Mouse (Mus musculus): ENCODE measurements at regions not wholly inside any gene's neighbourhood (a gene's known extent, or its start where the extent isn't known, plus 50 kb on each side); places are given as distances from the start of the nearest gene placed in this dataset.
"Not testable (repeated sequence)": the region's sequence is repeated elsewhere in the genome, so short reads cannot be mapped to it uniquely, and the experiment has no call there.

DNA sequence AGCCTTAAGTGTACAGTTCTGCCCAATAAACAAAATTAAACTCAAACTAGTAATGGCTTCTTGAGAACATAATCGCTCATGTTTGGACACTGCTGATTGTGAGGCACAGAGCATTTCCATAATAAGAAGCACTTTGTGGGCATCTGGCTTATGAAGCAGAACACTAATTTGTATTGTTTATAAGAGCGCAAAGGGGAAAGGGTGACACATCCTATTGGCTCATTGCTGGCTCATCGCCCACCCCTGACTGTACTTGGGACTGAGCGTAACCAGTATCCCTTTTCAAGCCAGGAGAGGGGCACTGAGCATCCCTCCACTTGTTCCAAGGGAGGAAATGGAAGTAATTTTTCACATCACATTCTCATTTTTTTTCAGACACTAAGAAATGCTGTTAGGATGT lies 288.0 kb downstream of the Sfmbt2 start:
- DNase-seq (ENCODE audit: low spot score) = no peak

GRCm38 (mm10) chr2:10667915-10668314 lies 297.6 kb downstream of the Sfmbt2 start:
- not testable (repeated sequence) for DNase-seq (ENCODE audit: low spot score)

DNA sequence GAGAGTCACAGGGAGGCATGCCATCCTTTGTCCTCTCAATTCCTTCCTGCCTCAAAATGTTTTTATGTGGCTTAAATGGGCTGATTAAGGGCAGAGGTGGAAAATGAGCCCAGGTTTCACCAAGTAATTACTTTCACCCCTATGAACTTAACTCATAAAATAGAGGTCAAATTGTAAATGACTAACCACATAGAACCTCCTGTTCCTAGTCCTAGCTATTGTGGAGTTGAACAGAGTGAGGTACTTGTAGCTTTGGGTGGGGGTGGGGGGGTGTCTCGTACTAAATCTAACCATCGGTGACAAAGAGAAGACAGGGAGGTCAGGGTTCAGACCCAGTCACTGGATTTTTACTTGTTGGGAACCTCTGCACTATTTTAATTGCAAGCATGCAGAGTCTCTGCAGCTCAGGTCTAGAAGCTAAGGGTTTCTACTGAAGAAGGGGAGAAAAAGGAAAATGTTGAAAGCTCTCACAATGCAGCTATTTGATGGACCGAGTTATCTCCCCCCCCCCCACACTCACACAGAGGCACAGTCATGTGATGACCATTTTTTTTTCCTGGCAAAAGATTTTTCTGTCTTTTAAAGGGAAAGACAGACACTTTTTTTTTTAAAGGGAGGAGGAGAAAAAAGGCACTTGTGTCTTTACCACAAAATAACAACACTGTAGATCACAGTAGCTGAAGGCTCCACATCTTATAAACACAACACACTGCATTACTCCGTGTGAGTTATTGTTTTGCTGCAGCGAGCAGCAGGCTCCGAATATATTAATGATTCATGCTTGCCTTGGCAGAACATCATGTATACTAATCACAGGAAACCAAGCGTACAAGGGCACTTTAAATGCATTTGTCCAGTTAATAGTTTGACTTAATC lies 300.4 kb downstream of the Sfmbt2 start:
- no peak for DNase-seq (ENCODE audit: low spot score)

DNA sequence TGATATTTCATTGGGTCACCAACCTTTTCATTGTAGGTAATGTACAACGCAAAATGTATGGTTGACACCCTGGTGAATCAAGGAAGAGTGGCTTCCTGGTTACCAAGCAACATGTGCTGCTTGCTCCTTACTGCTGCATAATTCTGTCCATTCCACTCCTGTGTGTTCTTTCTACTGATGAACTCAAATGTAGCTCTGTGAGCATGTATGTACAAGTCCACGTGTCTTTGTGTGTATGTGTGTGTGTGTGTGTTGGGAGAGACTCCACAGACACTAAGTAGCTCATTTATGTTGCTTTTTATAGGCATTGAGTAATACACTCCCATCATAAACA lies 301.0 kb downstream of the Sfmbt2 start:
- no peak for DNase-seq (ENCODE audit: low spot score)

GRCm38 (mm10) chr2:10672196-10672595 lies 301.9 kb downstream of the Sfmbt2 start:
- DNase-seq (ENCODE audit: low spot score) = no peak

DNA sequence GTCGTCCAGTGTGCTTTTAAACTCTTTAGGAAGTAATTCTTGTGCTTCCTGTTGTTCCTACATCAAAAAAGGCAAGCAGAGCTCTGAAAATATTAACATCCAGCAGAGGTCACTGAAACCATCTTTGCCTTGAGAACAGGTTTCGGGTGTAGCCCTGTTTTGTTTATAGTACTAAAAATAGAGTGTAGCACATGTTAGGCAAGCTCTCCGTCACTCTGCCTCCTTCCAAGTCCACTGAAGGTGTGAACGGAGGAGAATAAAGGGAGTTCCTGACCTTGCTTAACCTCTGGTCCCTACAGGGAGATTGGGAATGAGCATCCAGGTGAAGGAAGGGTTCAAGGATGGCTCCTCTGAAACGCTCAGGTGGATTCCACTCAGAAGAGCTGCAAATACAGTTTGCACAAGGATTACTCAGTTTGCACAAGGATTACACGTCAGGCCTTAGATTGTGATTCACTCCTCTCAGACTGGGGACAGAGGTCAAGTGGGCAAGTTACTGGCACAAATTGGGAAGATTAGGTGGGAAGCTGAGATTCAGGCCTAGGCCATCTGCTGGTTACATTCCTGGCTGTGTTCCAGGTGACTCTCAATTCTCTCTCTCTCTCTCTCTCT lies 304.5 kb downstream of the Sfmbt2 start:
- DNase-seq (ENCODE audit: low spot score) = no peak

- no peak for DNase-seq (ENCODE audit: low spot score)
Measured at GRCm38 (mm10) chr2:10701459-10701858, 331.1 kb downstream of the Sfmbt2 start.

DNA sequence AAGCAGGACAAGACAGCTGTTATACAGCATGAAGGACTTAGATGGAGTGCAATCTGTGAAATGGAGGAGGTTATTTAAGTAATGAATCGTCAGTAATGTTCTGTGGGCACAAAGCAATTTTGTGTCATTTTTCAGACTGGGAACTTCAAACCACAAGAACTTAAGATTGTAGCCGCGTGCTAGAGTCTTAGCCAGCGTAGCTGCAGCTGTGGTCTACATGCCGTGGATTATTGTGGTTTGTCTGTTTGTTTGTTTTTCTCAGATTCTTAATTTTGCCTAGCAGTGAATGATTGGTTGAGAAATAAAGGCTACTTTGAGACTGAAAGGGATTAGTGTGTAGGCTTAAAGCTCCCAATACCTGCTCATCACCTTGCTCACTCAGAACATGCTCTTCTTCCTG lies 348.1 kb downstream of the Sfmbt2 start:
- DNase-seq (ENCODE audit: low spot score) = no peak

DNA sequence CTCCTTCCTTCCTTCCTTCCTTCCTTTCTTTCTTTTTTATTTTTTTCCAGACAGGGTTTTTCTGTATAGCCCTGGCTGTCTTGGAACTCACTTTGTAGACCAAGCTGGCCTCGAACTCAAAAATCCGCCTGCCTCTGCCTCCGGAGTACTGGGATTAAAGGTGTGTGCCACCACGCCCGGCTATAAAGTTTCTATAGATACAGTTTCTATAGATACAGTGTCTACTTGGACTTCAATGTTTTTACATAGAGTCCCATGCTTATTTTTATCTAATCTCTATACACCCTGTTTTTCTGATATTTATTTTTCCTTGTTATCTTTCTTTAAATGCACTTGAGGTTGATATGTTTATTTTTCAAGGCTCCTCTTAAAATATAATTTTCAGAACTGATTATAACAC lies 364.0 kb downstream of the Sfmbt2 start:
- not testable (repeated sequence) for DNase-seq (ENCODE audit: low spot score)

DNA sequence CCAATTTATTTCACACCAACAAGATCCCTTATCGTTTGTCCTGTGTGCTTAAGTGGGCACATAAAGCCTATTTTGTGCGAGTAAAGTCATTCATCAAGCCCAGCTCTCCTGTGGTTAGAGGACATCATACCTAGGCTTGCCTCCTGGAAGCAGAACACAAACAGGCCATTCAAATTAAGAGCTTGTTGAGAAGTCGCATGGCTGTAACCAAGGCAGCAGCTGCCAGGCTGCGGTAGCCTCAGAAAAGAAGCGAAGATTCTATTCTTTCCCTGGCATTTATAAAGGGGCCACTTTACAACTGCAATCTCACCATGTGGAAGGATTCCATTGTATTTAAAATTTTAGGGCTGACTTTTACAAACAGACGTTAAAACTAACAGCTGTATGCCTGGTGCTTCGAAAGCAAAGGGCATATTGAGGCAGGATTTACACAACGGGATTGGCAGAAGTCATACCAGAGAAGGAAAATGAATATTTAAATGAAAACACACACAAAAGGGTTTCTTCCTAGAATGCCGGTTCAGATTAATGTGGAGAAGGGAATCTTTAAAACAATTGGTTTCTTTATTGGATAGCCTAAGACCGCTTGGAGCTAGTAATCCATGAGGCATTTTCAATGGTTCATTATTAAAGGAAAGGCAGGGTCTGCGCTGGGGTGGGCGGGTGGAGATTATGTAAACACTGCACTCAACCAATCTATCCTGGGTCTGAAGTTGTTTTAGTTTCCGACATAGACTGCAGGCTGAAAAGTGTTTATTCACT lies 366.6 kb downstream of the Sfmbt2 start:
- DNase-seq (ENCODE audit: low spot score) = no peak

- DNase-seq (ENCODE audit: low spot score) = no peak
Measured at GRCm38 (mm10) chr2:10737458-10737775, 367.1 kb downstream of the Sfmbt2 start.

GRCm38 (mm10) chr2:10745127-10745526 lies 374.8 kb downstream of the Sfmbt2 start:
- no peak for DNase-seq (ENCODE audit: low spot score)

DNA sequence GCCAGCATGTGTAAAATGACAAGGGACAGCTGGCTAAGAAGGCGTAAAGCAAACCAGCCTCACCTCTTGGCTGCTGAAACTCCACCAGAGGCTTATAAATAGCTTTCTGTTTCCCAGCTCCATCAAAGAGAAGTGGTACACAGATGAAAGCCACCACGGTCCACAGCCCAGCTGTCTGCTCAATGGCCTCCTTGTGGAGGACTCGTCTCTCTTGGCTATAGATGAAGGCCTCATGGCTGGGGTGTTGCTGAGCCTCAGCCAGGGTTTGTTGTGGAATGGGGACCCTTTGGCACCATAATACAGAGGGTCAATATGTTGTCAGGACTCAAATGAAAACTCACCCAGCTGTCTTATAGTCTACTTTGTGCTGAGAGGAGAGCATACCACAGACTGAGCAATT lies 385.1 kb downstream of the Sfmbt2 start:
- DNase-seq (ENCODE audit: low spot score) = no peak

DNA sequence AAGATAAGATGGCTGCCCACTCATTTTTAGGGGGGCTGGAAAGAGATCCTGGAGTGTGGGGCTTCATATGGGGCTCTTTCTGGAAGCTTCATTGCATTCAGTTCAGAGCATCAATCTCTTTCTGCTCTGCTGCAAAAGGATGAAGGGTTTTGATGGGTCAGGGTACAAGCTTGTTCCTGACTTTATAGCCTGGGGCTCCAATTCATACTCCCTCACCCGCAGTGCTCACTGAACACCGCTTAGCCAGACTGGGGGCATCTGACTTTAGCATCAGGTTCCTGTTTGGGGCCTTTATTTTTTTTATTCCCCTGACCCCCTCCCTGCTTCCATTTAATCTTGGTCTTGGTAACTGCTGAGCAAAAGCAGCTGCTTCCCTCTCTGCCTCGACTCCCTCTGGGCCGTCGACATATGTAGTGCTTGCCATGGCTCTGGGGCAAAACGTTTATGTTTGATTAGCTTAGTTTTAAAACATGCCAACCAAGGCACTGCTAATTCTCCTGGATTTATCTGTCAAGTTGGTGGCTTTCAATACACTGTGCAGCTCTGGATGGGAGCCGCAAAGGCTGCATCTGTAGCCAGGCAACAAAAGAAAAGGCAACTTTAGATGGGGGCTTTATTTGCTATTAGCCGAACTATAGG lies 387.0 kb downstream of the Sfmbt2 start:
- DNase-seq (ENCODE audit: low spot score) = no peak

- no peak for DNase-seq (ENCODE audit: low spot score)
Measured at GRCm38 (mm10) chr2:10757886-10758285, 387.6 kb downstream of the Sfmbt2 start.

- DNase-seq (ENCODE audit: low spot score) = no peak
Measured at GRCm38 (mm10) chr2:10762236-10762635, 391.9 kb downstream of the Sfmbt2 start.

DNA sequence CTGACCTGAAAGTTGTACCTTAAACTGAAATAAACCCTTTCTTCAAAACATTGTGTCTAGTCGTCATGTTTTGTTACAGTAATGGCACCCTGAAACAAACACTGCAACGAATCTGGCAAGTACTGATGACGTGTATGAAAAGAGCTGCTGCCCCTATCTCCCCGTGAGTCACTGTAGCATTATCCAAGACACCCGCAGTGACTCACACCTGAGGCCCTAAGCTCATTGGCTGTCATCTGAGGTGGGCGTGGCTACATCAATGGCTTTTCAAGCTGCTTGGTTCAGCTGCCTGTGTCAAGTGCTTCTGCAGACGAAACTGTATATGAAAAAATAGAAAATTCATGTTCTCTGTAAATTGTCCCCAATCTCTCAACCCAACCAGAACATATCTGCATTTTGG lies 388.8 kb upstream of the Prkcq start:
- DNase-seq (ENCODE audit: low spot score) = no peak

- DNase-seq (ENCODE audit: low spot score) = no peak
Measured at GRCm38 (mm10) chr2:10783594-10783993, 388.3 kb upstream of the Prkcq start.

DNA sequence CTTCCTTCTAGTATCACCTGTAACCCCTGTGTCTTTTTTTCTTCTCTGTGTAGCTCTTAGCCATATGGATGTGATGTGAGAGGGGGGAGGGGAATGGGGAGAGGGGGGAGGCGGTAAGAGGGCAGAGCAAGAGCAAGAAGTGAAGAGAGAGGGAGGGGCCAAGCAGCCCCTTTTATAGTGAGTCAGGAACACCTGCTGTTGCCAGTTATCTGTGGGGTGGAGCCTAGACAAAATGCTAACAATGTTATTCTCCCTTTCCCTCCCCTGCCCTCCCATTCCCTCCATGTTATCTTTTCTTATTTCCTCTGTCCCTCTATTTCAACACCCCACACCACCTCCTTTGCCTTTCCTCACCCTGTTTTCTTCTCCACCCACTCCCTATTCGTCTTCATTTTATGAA lies 387.6 kb upstream of the Prkcq start:
- no peak for DNase-seq (ENCODE audit: low spot score)

DNA sequence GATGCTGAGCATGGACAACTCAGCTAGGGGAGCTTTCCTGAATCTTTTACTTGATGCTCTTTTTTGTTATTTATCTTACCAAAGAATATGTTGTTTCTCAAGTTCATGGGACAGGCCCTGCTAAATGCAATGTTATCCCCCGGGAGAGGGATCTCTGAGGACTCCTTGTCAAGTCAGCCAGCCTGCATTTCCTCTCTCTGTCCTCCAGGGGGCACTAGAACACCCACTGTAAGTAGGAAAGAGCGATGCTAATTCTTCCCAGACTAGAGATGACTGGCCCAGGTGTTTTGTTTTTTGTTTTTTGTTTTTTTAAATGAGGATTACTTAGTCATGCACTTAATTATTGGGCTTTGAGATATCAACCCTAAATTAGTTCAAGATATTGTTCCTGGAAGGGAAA lies 386.8 kb upstream of the Prkcq start:
- no peak for DNase-seq (ENCODE audit: low spot score)

- no peak for DNase-seq (ENCODE audit: low spot score)
Measured at GRCm38 (mm10) chr2:10788509-10788908, 383.4 kb upstream of the Prkcq start.

- DNase-seq (ENCODE audit: low spot score) = no peak
Measured at GRCm38 (mm10) chr2:10791233-10791632, 380.7 kb upstream of the Prkcq start.

- DNase-seq (ENCODE audit: low spot score) = no peak
Measured at GRCm38 (mm10) chr2:10816374-10816773, 355.5 kb upstream of the Prkcq start.
